Mouse (Mus musculus) liver, embryonic 14 days (tissue): ENCODE data around the gene Olfr1012. TPM values are rescaled to one million over a fixed set of nuclear protein-coding genes. Genes with fewer than 3 reads are reported as not detected.

Experiments used
- polyA plus RNA-seq: library from polyadenylated mRNA; depleted of rRNA; stranded (reverse); fragments of >200 nt; gene quantifications from 2 replicates; pipeline ENCODE4 v1.2.3, GENCODE M21; 2012; rRNA removed

Gene Olfr1012
- not detected in 2 replicates for polyA plus RNA-seq

GRCm38 (mm10) chr2:85762666-85763065 lies at the start of gene Olfr1012:
Gene Olfr1012, minus strand, starts transcription at chr2:85762766.

DNA sequence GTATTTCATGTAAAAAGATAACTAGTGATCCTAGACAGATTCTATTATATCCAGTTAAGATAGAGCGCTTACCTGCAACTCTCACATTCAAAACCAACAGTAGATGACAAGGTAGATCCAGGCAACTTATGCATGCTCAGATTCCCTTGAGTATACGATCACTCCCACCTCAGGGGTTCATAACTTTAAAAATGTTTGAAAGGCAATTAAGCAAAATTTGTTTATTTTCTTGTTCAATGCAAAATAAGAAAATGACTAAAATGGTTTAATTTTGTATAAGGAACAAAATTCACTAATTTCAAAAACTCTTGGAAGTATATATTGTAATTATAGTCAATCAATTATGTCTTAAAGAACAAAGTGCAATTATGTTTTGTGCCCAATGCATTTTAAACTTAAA lies 39.9 kb upstream of the Olfr1012 start, which contains the start of gene Olfr1016:
TSS of gene Olfr1016 (minus strand) at position 101 of the 400 bp plus-strand sequence.

DNA sequence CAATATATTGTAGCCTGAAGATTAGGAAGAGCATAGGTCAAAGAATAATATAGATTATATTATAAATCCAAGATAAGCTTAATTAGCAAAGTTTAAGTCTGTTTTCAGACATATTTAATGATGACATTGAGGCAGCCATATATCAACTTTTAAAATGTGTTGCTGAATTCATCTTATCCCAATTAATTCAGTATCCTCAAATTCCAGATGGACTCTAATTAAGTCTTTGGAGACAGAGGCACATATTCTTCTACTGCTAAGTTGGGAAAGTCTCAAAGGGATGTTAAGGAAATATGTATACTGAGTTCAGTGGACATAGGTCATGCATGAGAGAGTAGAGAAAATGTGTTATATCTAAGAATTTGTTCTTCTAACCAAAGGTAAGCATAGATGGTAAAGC lies 19.2 kb upstream of the Olfr1012 start, which contains the start of gene Olfr1015:
TSS of gene Olfr1015 (plus strand) at position 301 of the 400 bp plus-strand sequence.

GRCm38 (mm10) chr2:85772413-85772812 lies 9.8 kb upstream of the Olfr1012 start, which contains the start of gene Olfr1014:
Gene Olfr1014, plus strand, starts transcription at chr2:85772713.

GRCm38 (mm10) chr2:85766798-85767197 lies 4.2 kb upstream of the Olfr1012 start, which contains the start of gene Olfr1013:
Gene Olfr1013, plus strand, starts transcription at chr2:85767098.

DNA sequence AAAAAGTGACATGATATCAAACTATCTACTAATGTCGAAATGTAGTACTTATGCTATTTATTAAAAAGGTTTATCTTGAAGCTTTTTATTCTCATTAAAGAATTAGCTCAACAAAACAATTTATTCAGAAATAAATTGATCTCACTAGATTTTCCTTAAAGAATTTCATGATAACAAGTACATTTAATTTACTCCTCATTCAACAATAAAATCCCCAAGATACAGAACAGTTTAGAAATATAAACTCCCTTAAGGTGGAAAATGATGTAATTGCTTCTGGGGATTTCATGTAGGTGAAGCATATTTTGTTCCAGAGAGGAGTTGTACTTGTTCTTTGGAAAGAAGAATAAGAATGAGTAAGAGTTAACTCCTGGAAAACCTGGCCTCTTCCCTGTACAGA lies 47.4 kb downstream of the Olfr1012 start, which contains the start of gene Olfr1009:
TSS of gene Olfr1009 (plus strand) at position 301 of the 400 bp plus-strand sequence.

Other genes starting within 250 kb of the Olfr1012 start
- not detected in 2 replicates for gene 4833423E24Rik, start 243.7 kb downstream of the Olfr1012 start, polyA plus RNA-seq
- not detected in 2 replicates for gene Olfr996, start 183.6 kb downstream of the Olfr1012 start, polyA plus RNA-seq
- not detected in 2 replicates for gene Olfr998, start 173.8 kb downstream of the Olfr1012 start, polyA plus RNA-seq
- gene Olfr1000, start 150.9 kb downstream of the Olfr1012 start, polyA plus RNA-seq = not detected in 2 replicates
- gene Olfr1002, start 112.1 kb downstream of the Olfr1012 start, polyA plus RNA-seq = not detected in 2 replicates
- not detected in 2 replicates for gene Olfr154, start 98.3 kb downstream of the Olfr1012 start, polyA plus RNA-seq
- gene Olfr1006, start 84.0 kb downstream of the Olfr1012 start, polyA plus RNA-seq = not detected in 2 replicates
- not detected in 2 replicates for gene Olfr1008, start 73.3 kb downstream of the Olfr1012 start, polyA plus RNA-seq
- gene Olfr1009, start 47.3 kb downstream of the Olfr1012 start, polyA plus RNA-seq = not detected in 2 replicates
- gene Olfr1013, start 4.3 kb upstream of the Olfr1012 start, polyA plus RNA-seq = not detected in 2 replicates
- gene Olfr1014, start 9.9 kb upstream of the Olfr1012 start, polyA plus RNA-seq = not detected in 2 replicates
- not detected in 2 replicates for gene Olfr1015, start 19.3 kb upstream of the Olfr1012 start, polyA plus RNA-seq
- not detected in 2 replicates for gene Olfr1016, start 39.8 kb upstream of the Olfr1012 start, polyA plus RNA-seq
- gene Olfr1018, start 55.7 kb upstream of the Olfr1012 start, polyA plus RNA-seq = not detected in 2 replicates
- not detected in 2 replicates for gene Olfr1019, start 82.7 kb upstream of the Olfr1012 start, polyA plus RNA-seq
- gene Olfr1020, start 84.3 kb upstream of the Olfr1012 start, polyA plus RNA-seq = not detected in 2 replicates
- not detected in 2 replicates for gene Olfr1022, start 105.8 kb upstream of the Olfr1012 start, polyA plus RNA-seq
- gene Olfr1023, start 122.9 kb upstream of the Olfr1012 start, polyA plus RNA-seq = not detected in 2 replicates
- not detected in 2 replicates for gene Olfr1024, start 142.3 kb upstream of the Olfr1012 start, polyA plus RNA-seq
- gene Olfr1025-ps1, start 152.4 kb upstream of the Olfr1012 start, polyA plus RNA-seq = not detected in 2 replicates
- gene Olfr1026, start 158.8 kb upstream of the Olfr1012 start, polyA plus RNA-seq = not detected in 2 replicates
- gene Olfr1028, start 187.7 kb upstream of the Olfr1012 start, polyA plus RNA-seq = under 0.01 TPM in 1 of 2 replicates, not detected in the other
- gene Olfr1029, start 211.1 kb upstream of the Olfr1012 start, polyA plus RNA-seq = not detected in 2 replicates
- gene Olfr1030, start 216.5 kb upstream of the Olfr1012 start, polyA plus RNA-seq = not detected in 2 replicates
- gene Olfr1031, start 227.5 kb upstream of the Olfr1012 start, polyA plus RNA-seq = not detected in 2 replicates
- not detected in 2 replicates for gene Olfr1032, start 242.8 kb upstream of the Olfr1012 start, polyA plus RNA-seq